Mouse (Mus musculus): ENCODE data around the gene Armc12. TPM values are rescaled to one million over a fixed set of nuclear protein-coding genes. Genes with fewer than 3 reads are reported as not detected.

Armc12 gene
- total RNA-seq, 2 experiments from 2014 or later, result not detected

- no peak for ATAC-seq (replicated peaks; ENCODE audit: low FRiP score, poor library complexity, severe bottlenecking)
Observed at GRCm38 (mm10) chr17:28511616-28512541, 18.7 kb upstream of the Armc12 start.

- ATAC-seq (replicated peaks; ENCODE audit: low FRiP score, poor library complexity, severe bottlenecking), result no peak
Observed at GRCm38 (mm10) chr17:28512696-28513095, 17.9 kb upstream of the Armc12 start.

- no peak for ATAC-seq (replicated peaks; ENCODE audit: low FRiP score, poor library complexity, severe bottlenecking)
Observed at GRCm38 (mm10) chr17:28513337-28513736, 17.3 kb upstream of the Armc12 start.

- ATAC-seq (replicated peaks; ENCODE audit: low FRiP score, poor library complexity, severe bottlenecking), result no peak
Observed at GRCm38 (mm10) chr17:28513844-28514243, 16.8 kb upstream of the Armc12 start.

GRCm38 (mm10) chr17:28514555-28514954, 16.1 kb upstream of the Armc12 start:
- no peak for ATAC-seq (replicated peaks; ENCODE audit: low FRiP score, poor library complexity, severe bottlenecking)

- ATAC-seq (replicated peaks; ENCODE audit: low FRiP score, poor library complexity, severe bottlenecking), result no peak
Observed at GRCm38 (mm10) chr17:28515431-28516341, 14.9 kb upstream of the Armc12 start.

- no peak for ATAC-seq (replicated peaks; ENCODE audit: low FRiP score, poor library complexity, severe bottlenecking)
Observed at GRCm38 (mm10) chr17:28516881-28517280, 13.7 kb upstream of the Armc12 start.

- no peak for ATAC-seq (replicated peaks; ENCODE audit: low FRiP score, poor library complexity, severe bottlenecking)
Observed at GRCm38 (mm10) chr17:28517441-28517955, 13.1 kb upstream of the Armc12 start, which contains the start of gene Fkbp5. Gene Fkbp5 (minus strand): TSS chr17:28517527.

GRCm38 (mm10) chr17:28517956-28518614, 12.5 kb upstream of the Armc12 start:
- ATAC-seq (replicated peaks; ENCODE audit: low FRiP score, poor library complexity, severe bottlenecking), result no peak

GRCm38 (mm10) chr17:28518615-28519071, 12.0 kb upstream of the Armc12 start:
- ATAC-seq (replicated peaks; ENCODE audit: low FRiP score, poor library complexity, severe bottlenecking), result no peak

- no peak for ATAC-seq (replicated peaks; ENCODE audit: low FRiP score, poor library complexity, severe bottlenecking)
Observed at GRCm38 (mm10) chr17:28519827-28520226, 10.8 kb upstream of the Armc12 start.

- no peak for ATAC-seq (replicated peaks; ENCODE audit: low FRiP score, poor library complexity, severe bottlenecking)
Observed at GRCm38 (mm10) chr17:28520561-28520960, 10.0 kb upstream of the Armc12 start.

GRCm38 (mm10) chr17:28521071-28521726, 9.4 kb upstream of the Armc12 start:
- no peak for ATAC-seq (replicated peaks; ENCODE audit: low FRiP score, poor library complexity, severe bottlenecking)

- no peak for ATAC-seq (replicated peaks; ENCODE audit: low FRiP score, poor library complexity, severe bottlenecking)
Observed at GRCm38 (mm10) chr17:28521920-28522319, 8.7 kb upstream of the Armc12 start.

- ATAC-seq (replicated peaks; ENCODE audit: low FRiP score, poor library complexity, severe bottlenecking), result no peak
Observed at GRCm38 (mm10) chr17:28522623-28523354, 7.8 kb upstream of the Armc12 start.

- no peak for ATAC-seq (replicated peaks; ENCODE audit: low FRiP score, poor library complexity, severe bottlenecking)
Observed at GRCm38 (mm10) chr17:28523355-28524008, 7.1 kb upstream of the Armc12 start.

- ATAC-seq (replicated peaks; ENCODE audit: low FRiP score, poor library complexity, severe bottlenecking), result no peak
Observed at GRCm38 (mm10) chr17:28524009-28524695, 6.5 kb upstream of the Armc12 start.
